Mouse (Mus musculus) stomach, postnatal 0 days (tissue): ENCODE data around the gene Ddx47.

Source experiments
- CTCF ChIP-seq: IDR thresholded peaks from 2 replicates; pipeline ENCODE4 v1.5.1; 2016; ENCODE audit warnings: antibody characterized with exemption, low read depth, mild to moderate bottlenecking, moderate library complexity
- EP300 ChIP-seq: optimal IDR thresholded peaks from 2 replicates; pipeline ENCODE3; 2016; ENCODE audit warnings: antibody characterized with exemption

DNA sequence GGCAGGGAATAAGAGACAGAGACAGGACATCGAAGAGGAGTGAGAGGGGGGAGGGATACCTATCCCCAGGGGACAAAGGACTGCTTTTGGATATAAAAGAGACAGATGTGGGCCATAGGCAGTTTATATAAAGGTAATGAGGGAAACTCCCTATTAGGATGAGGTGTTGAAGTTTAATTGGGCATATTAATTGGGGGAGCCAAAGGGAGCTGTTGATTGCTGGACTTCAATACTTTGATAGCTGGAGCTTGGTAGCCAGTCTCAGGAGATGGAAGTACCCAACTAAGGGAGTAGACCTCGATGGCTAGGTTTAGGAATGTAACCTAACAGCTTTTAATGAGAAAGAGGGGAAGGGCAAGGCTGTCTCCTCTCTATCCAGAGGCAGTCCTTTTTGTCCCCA is 47.5 kb upstream of the Ddx47 start:
- TF ChIP-seq CTCF, result no peak
- TF ChIP-seq EP300, result no peak
